Mouse (Mus musculus): ENCODE results near the gene Pitpnc1. TPM values are rescaled to one million over a fixed set of nuclear protein-coding genes. Genes with fewer than 3 reads are reported as not detected.

The Pitpnc1 gene
- polyA plus RNA-seq, 1 experiment from 2014 or later = 40.5 TPM

DNA sequence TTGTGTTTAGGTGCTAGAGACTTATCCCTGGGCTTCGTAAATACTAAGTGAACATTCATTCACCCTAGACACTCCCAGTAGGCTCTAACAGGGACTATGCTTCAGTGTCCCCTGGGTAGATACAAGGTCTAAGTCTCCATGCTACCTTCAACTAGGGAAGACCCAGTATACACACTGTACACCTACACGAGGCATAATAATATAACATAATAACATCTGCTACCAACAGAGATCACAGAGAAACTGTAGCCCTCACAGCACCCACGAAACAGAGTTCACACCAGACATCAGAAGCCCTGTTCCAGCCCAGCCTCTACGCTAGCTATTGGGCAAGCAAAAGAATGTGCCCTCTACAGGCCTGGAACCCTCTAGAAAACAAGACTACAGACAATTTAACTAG is 5.5 kb downstream of the Pitpnc1 start:
- 89% methylated on average over 4 of the region's 4 CpGs for WGBS
- ATAC-seq (ENCODE audit: low FRiP score, low read depth) = no peak
- H3K9ac ChIP-seq = no peak overlapping the region

GRCm38 (mm10) chr11:107464141-107464540 is 6.4 kb downstream of the Pitpnc1 start:
- H3K36me3 ChIP-seq = peaks cover 13% of the 10 kb centered on the region
- H3K27ac ChIP-seq = no peak overlapping the region
- ATAC-seq (ENCODE audit: low FRiP score, low read depth) = no peak
- H3K27me3 ChIP-seq = no peaks in the 10 kb centered on the region
- peaks cover 29% of the 10 kb centered on the region for H3K4me1 ChIP-seq
- H3K9me3 ChIP-seq = no peaks in the 10 kb centered on the region
- H3K4me2 ChIP-seq (replicated peaks) = no peak overlapping the region
- WGBS = 78% methylated on average over 6 of the region's 6 CpGs
- H3K4me3 ChIP-seq = no peak overlapping the region
- H3K9ac ChIP-seq = no peak overlapping the region

More for the DNA sequence above, 5.5 kb downstream of the Pitpnc1 start:
- Histone ChIP-seq H3K36me3 (peaks cover 13% of the 10 kb centered on the region), H3K27ac (no peak overlapping the region), H3K4me3 (no peak overlapping the region), H3K9me3 (no peaks in the 10 kb centered on the region), H3K4me2 (replicated peaks) (no peak overlapping the region), H3K27me3 (no peaks in the 10 kb centered on the region), H3K4me1 (peaks cover 27% of the 10 kb centered on the region)

GRCm38 (mm10) chr11:107463251-107463681 is 7.2 kb downstream of the Pitpnc1 start:
- no peak overlapping the region for H3K4me3 ChIP-seq
- WGBS = 90% methylated on average over 12 of the region's 12 CpGs
- H3K4me2 ChIP-seq (replicated peaks) = no peak overlapping the region
- no peaks in the 10 kb centered on the region for H3K27me3 ChIP-seq
- no peak overlapping the region for H3K27ac ChIP-seq
- H3K36me3 ChIP-seq = peaks cover 13% of the 10 kb centered on the region
- no peak overlapping the region for H3K9ac ChIP-seq
- H3K9me3 ChIP-seq = no peaks in the 10 kb centered on the region
- no peak for ATAC-seq (ENCODE audit: low FRiP score, low read depth)
- peaks cover 33% of the 10 kb centered on the region for H3K4me1 ChIP-seq

- H3K4me2 ChIP-seq (replicated peaks) = no peak overlapping the region
- WGBS = 87% methylated on average over 3 of the region's 3 CpGs
- no peaks in the 10 kb centered on the region for H3K27me3 ChIP-seq
- H3K36me3 ChIP-seq = peaks cover 15% of the 10 kb centered on the region
- no peak overlapping the region for H3K27ac ChIP-seq
- no peaks in the 10 kb centered on the region for H3K9me3 ChIP-seq
- H3K9ac ChIP-seq = no peak overlapping the region
- H3K4me1 ChIP-seq = peaks cover 29% of the 10 kb centered on the region
- ATAC-seq (ENCODE audit: low FRiP score, low read depth) = no peak
- H3K4me3 ChIP-seq = no peak overlapping the region
These were observed 8.0 kb downstream of the Pitpnc1 start for GRCm38 (mm10) chr11:107462478-107462877.

DNA sequence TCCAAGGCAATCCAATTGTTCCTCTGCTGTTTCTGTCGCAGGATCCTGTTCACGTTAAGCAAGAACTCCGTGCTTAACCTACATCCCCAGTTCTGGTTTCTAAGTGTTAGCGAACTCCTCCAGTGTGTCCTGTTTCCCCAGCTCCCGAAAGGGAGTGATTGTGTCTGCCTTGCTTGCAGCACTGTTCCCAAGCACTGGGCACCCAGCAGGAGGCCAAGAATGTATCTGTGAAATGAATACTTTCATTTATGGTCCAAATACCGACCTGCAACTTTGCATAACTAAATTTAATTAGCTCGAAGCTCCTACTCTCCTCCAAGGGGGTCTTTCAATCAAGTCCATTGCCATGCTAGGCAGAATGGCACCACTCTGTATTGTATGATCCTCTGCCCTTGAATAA is 10.7 kb downstream of the Pitpnc1 start:
- no peak for ATAC-seq (ENCODE audit: low FRiP score, low read depth)

DNA sequence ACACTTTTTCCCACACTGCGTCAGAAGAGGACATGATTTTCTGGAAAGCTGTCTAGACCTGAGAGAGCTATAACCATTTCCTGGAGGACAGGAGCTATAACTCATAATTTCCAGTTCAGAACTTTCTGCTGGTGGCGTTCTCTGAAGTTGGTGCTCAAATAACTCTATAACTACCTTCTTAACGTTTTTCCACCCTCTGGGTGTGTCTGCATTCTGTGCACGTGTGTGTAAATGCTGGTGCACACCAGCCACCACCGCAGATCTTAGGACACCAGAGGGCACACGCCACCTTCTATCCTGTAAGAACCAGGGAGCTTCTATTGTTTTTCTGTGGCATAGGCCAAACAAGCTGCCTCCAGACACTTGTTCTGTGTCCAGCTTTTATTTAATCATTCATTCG is 11.5 kb downstream of the Pitpnc1 start:
- WGBS = 74% methylated on average over 7 of the region's 7 CpGs
- Histone ChIP-seq H3K4me1 (0 out of 2 replicates have a peak, but pooled peaks cover 12% of the 10 kb centered on the region), H3K36me3 (peaks cover 20% of the 10 kb centered on the region), H3K27ac (no peak overlapping the region), H3K4me2 (replicated peaks) (no peak overlapping the region), H3K9ac (no peak overlapping the region), H3K27me3 (no peaks in the 10 kb centered on the region), H3K4me3 (no peak overlapping the region), H3K9me3 (no peaks in the 10 kb centered on the region)
- no peak for ATAC-seq (ENCODE audit: low FRiP score, low read depth)

More for the DNA sequence above, 10.7 kb downstream of the Pitpnc1 start:
- Histone ChIP-seq H3K9me3 (no peaks in the 10 kb centered on the region), H3K4me1 (0 out of 2 replicates have a peak, but pooled peaks cover 12% of the 10 kb centered on the region), H3K4me2 (replicated peaks) (no peak overlapping the region), H3K9ac (no peak overlapping the region), H3K36me3 (peaks cover 20% of the 10 kb centered on the region), H3K27ac (no peak overlapping the region), H3K27me3 (no peaks in the 10 kb centered on the region), H3K4me3 (no peak overlapping the region)
- 77% methylated on average over 7 of the region's 7 CpGs for WGBS

DNA sequence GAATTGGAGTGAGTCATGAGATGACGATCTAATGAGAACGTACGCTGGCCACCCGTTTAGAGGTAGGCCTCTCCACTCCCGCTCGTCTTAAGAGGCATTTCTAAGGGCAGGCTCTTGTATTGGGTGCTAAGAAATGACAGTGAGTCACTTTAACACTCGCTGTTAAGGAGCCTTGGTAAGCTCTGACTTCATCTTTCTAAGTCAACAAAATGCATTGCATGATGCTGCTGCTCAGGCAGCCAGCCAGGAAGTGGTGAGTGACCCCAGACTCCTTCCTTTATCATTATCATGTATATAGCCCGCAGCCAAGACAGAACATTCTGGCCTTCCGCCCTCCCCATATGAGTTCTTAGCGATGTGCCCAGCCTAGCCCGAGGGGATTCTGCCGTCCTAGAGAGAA is 12.2 kb downstream of the Pitpnc1 start:
- 0 out of 2 replicates have a peak, but pooled peaks cover 12% of the 10 kb centered on the region for H3K4me1 ChIP-seq
- 82% methylated on average over 12 of the region's 12 CpGs for WGBS
- H3K9me3 ChIP-seq = no peaks in the 10 kb centered on the region
- no peak overlapping the region for H3K9ac ChIP-seq
- peaks cover 23% of the 10 kb centered on the region for H3K36me3 ChIP-seq
- no peak overlapping the region for H3K4me3 ChIP-seq
- H3K27ac ChIP-seq = no peak overlapping the region
- no peaks in the 10 kb centered on the region for H3K27me3 ChIP-seq
- H3K4me2 ChIP-seq (replicated peaks) = no peak overlapping the region
- ATAC-seq (ENCODE audit: low FRiP score, low read depth) = no peak

- no peak overlapping the region for H3K27ac ChIP-seq
- H3K4me2 ChIP-seq (replicated peaks) = no peak overlapping the region
- no peaks in the 10 kb centered on the region for H3K27me3 ChIP-seq
- peaks cover 26% of the 10 kb centered on the region for H3K36me3 ChIP-seq
- H3K4me1 ChIP-seq = 0 out of 2 replicates have a peak, but pooled peaks cover 12% of the 10 kb centered on the region
- H3K4me3 ChIP-seq = no peak overlapping the region
- ATAC-seq (ENCODE audit: low FRiP score, low read depth) = no peak
- WGBS = 93% methylated on average over 3 of the region's 3 CpGs
- no peak overlapping the region for H3K9ac ChIP-seq
- no peaks in the 10 kb centered on the region for H3K9me3 ChIP-seq
These were observed 13.2 kb downstream of the Pitpnc1 start for GRCm38 (mm10) chr11:107457282-107457681.

DNA sequence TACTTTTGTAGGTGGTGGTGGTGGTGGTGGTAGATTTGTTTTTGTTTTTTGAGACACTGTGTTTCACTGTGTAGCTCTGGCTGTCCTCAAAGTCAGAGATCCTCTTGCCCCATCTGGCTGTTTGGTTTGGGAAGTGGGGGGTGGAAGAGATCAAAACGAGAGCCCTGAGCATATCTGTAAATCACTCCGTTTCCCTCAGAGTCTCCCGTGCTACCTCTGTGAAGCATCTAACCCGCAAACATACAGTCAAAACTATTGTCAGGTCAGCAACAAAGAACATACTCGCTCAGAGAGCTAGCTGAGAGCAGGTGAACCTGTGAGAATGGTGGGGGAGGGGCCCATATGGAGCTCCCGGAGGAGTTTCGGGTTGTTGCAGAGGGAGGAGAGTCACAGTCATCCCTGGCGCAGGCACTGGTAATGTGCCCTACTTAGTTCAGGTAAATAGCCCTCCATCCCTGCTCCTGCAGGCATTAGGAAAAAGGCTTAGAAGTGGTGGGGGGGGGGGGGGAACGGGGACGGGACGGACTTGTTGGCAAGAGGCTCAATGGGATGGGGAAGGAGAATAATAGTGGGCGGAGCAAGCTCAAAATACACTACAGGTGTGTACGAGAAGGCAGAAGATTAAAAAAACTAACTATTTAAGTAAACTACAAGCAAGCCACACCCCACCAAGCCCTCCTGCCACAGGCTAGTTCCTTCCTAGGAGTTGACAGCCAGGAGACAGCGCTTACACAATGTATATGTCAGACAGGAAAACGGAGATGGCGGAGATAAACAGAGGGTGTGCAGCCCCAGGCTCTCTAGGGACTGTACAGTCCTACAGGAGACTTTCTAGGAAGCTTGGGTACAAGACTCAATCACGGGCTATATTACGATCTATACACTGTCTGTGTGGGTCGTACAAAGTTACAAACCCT is 15.7 kb downstream of the Pitpnc1 start:
- 55% methylated on average over 19 of the region's 19 CpGs for WGBS
- ATAC-seq (ENCODE audit: low FRiP score, low read depth) = no peak
- no peak overlapping the region for H3K9ac ChIP-seq

GRCm38 (mm10) chr11:107452053-107452452 is 18.4 kb downstream of the Pitpnc1 start:
- WGBS = 94% methylated on average over 7 of the region's 7 CpGs
- Histone ChIP-seq H3K9ac (no peak overlapping the region), H3K4me1 (peaks cover 20% of the 10 kb centered on the region), H3K36me3 (peaks cover 19% of the 10 kb centered on the region), H3K27ac (no peak overlapping the region), H3K27me3 (no peaks in the 10 kb centered on the region), H3K9me3 (no peaks in the 10 kb centered on the region), H3K4me2 (replicated peaks) (no peak overlapping the region), H3K4me3 (no peak overlapping the region)
- ATAC-seq (ENCODE audit: low FRiP score, low read depth) = no peak

More for the DNA sequence above, 15.7 kb downstream of the Pitpnc1 start:
- H3K4me2 ChIP-seq (replicated peaks) = no peak overlapping the region
- no peaks in the 10 kb centered on the region for H3K27me3 ChIP-seq
- H3K9me3 ChIP-seq = no peaks in the 10 kb centered on the region
- no peak overlapping the region for H3K27ac ChIP-seq
- no peak overlapping the region for H3K4me3 ChIP-seq
- H3K36me3 ChIP-seq = peaks cover 22% of the 10 kb centered on the region
- H3K4me1 ChIP-seq = 0 out of 2 replicates have a peak, but pooled peaks cover 9% of the 10 kb centered on the region

GRCm38 (mm10) chr11:107451106-107451505 is 19.4 kb downstream of the Pitpnc1 start:
- H3K4me2 ChIP-seq (replicated peaks) = no peak overlapping the region
- ATAC-seq (ENCODE audit: low FRiP score, low read depth) = no peak
- 85% methylated on average over 10 of the region's 10 CpGs for WGBS

GRCm38 (mm10) chr11:107450097-107450496 is 20.4 kb downstream of the Pitpnc1 start:
- Histone ChIP-seq H3K4me1 (peaks cover 23% of the 10 kb centered on the region), H3K4me3 (no peak overlapping the region), H3K27ac (no peak overlapping the region), H3K9me3 (no peaks in the 10 kb centered on the region), H3K4me2 (replicated peaks) (no peak overlapping the region), H3K36me3 (peaks cover 15% of the 10 kb centered on the region), H3K9ac (no peak overlapping the region), H3K27me3 (no peaks in the 10 kb centered on the region)
- WGBS = 87% methylated on average over 6 of the region's 6 CpGs
- ATAC-seq (ENCODE audit: low FRiP score, low read depth) = no peak

More at GRCm38 (mm10) chr11:107451106-107451505, 19.4 kb downstream of the Pitpnc1 start:
- Histone ChIP-seq H3K27ac (no peak overlapping the region), H3K27me3 (no peaks in the 10 kb centered on the region), H3K4me1 (peaks cover 23% of the 10 kb centered on the region), H3K9me3 (no peaks in the 10 kb centered on the region), H3K36me3 (peaks cover 16% of the 10 kb centered on the region), H3K4me3 (no peak overlapping the region), H3K9ac (no peak overlapping the region)

Data from limb, embryonic 13.5 days (tissue).